Mouse (Mus musculus) spleen, adult 12 weeks (tissue): ENCODE results near the gene Col20a1.

Experiments
- DNase-seq: peaks from one replicate; pipeline ENCODE4 v3.0.0; 2022; ENCODE audit warnings: low spot score

Col20a1 gene

GRCm38 (mm10) chr2:180986449-180986848 is at the start of gene Col20a1:
TSS of gene Col20a1 (plus strand) at chr2:180986535.
- no peak for DNase-seq

GRCm38 (mm10) chr2:180940187-180940586 is 46.1 kb upstream of the Col20a1 start:
- no peak for DNase-seq

- DNase-seq, result no peak
These were observed 44.5 kb upstream of the Col20a1 start for GRCm38 (mm10) chr2:180941869-180942268.

- no peak for DNase-seq
These were observed 36.4 kb upstream of the Col20a1 start for GRCm38 (mm10) chr2:180949947-180950346.

GRCm38 (mm10) chr2:180952731-180953171 is 33.6 kb upstream of the Col20a1 start:
- no peak for DNase-seq

- no peak for DNase-seq
These were observed 32.7 kb upstream of the Col20a1 start for GRCm38 (mm10) chr2:180953638-180954037.

- DNase-seq, result no peak
These were observed 32.0 kb upstream of the Col20a1 start, which contains the start of gene Nkain4 for GRCm38 (mm10) chr2:180954061-180955047. TSS of gene Nkain4 (minus strand) at chr2:180954699.

- DNase-seq, result no peak
These were observed 26.7 kb upstream of the Col20a1 start for GRCm38 (mm10) chr2:180959605-180960004.

- DNase-seq, result no peak
These were observed 26.1 kb upstream of the Col20a1 start for GRCm38 (mm10) chr2:180960187-180960586.

GRCm38 (mm10) chr2:180962616-180963308 is 23.6 kb upstream of the Col20a1 start:
- no peak for DNase-seq

- peak; percentile 56 for DNase-seq
These were observed 22.4 kb upstream of the Col20a1 start for GRCm38 (mm10) chr2:180963956-180964355.

- no peak for DNase-seq
These were observed 20.0 kb upstream of the Col20a1 start for GRCm38 (mm10) chr2:180966092-180966882.

GRCm38 (mm10) chr2:180967010-180967763 is 19.1 kb upstream of the Col20a1 start, which contains the start of gene Arfgap1:
TSS of gene Arfgap1 (plus strand) at chr2:180967225.
- peak; percentile 81 for DNase-seq

- DNase-seq, result no peak
These were observed 5.2 kb upstream of the Col20a1 start for GRCm38 (mm10) chr2:180981133-180981532.

GRCm38 (mm10) chr2:180985635-180986034 is 700 bp upstream of the Col20a1 start:
- no peak for DNase-seq

- DNase-seq, result no peak
These were observed 666 bp downstream of the Col20a1 start for GRCm38 (mm10) chr2:180987001-180987400.

- no peak for DNase-seq
These were observed 1.2 kb downstream of the Col20a1 start for GRCm38 (mm10) chr2:180987432-180988030.

- no peak for DNase-seq
These were observed 2.1 kb downstream of the Col20a1 start for GRCm38 (mm10) chr2:180988347-180988913.

GRCm38 (mm10) chr2:180988948-180989347 is 2.6 kb downstream of the Col20a1 start:
- no peak for DNase-seq

- DNase-seq, result no peak
These were observed 4.0 kb downstream of the Col20a1 start for GRCm38 (mm10) chr2:180990347-180990746.
